Mouse (Mus musculus) olfactory bulb, adult 2 months (tissue): ENCODE measurements around the gene Dlgap1. TPM values are rescaled to one million over a fixed set of nuclear protein-coding genes. Genes with fewer than 3 reads are reported as not detected.
A peak's percentile ranks its signal among the peaks of the same experiment; 100 is the strongest.

Experiments
- H3K27ac ChIP-seq: fragments of 200-500 bp; 2 replicates; pipeline ENCODE4 v1.5.1; 2012; ENCODE audit warnings: low read depth, low read length; ENCODE audit not compliant: insufficient read depth
- H3K4me1 ChIP-seq: fragments of 200-500 bp; 2 replicates; pipeline ENCODE4 v1.6.1; 2012; ENCODE audit warnings: low read length; ENCODE audit not compliant: control insufficient read depth, insufficient read depth
- H3K4me3 ChIP-seq: fragments of 200-500 bp; 2 replicates; pipeline ENCODE4 v1.5.1; 2012; ENCODE audit warnings: mild to moderate bottlenecking, low read depth, low read length, moderate library complexity; ENCODE audit not compliant: insufficient read depth
- CTCF ChIP-seq: fragments of 200-500 bp; IDR thresholded peaks from 2 replicates; pipeline ENCODE4 v1.5.1; 2012; ENCODE audit warnings: low read depth, mild to moderate bottlenecking, low read length, moderate library complexity; ENCODE audit not compliant: insufficient read depth
- POLR2A ChIP-seq: fragments of 200-500 bp; IDR thresholded peaks from 2 replicates; pipeline ENCODE4 v1.6.1; 2012; ENCODE audit warnings: mild to moderate bottlenecking, low read depth, low read length, moderate library complexity; ENCODE audit not compliant: insufficient read depth
- WGBS: fragments of 180-500 bp; shearing (Covaris S2); methylation state at CpG from one replicate; pipeline ENCODE4 v1.1.7; 2018; 5-methylcytosine and 5-hydroxymethylcytosine counted together
- polyA plus RNA-seq: library from polyadenylated mRNA; stranded (reverse); fragments of >200 nt; gene quantifications from 2 replicates; pipeline ENCODE4 v1.2.4, GENCODE M21; 2012; ENCODE audit warnings: low replicate concordance; ENCODE audit not compliant: missing spikeins, insufficient read depth, insufficient read length

Dlgap1 gene
- polyA plus RNA-seq, 1 experiment = 117 TPM

DNA sequence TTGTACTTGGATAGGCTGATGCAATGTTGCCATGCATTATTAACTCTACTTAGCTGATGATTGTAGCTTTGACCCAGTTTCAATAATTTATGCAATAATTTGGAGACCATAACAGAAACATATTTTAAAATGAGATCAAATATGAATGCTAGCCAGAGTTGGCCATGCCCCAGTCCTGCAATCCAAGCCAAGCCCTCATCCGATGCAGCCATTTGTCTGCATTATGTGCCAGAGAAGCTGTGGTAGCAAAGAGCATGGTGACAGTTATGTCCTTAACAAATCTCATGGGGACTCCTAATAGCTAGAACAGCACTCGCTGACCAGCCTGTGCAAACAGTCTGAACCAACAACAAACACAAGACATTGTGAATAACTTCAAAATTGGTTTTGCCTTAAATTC is 303.3 kb downstream of the Dlgap1 start:
- WGBS = 70% methylated on average over 2 of the region's 2 CpGs
- H3K4me3 ChIP-seq = no peak overlapping the region
- TF ChIP-seq POLR2A = no peak
- TF ChIP-seq CTCF = no peak

DNA sequence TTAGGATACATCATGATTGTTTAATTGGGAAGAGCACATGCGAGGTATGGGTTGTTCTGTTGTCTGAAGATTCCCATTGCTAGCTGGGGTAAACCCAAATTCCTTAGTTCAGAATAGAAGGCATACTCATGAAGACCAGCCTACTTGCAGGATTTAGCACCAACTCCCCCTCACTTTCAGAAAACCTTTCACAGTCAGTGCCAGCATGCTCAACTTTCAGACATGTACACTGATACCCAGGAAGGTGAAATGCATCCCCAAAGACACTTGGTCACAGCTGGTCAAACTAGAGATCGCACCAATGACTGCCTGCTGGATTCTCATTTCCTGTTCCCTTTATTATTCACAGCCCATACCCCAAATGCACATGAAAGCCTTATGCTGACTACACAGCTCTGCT is 318.8 kb downstream of the Dlgap1 start:
- H3K27ac ChIP-seq = no peak overlapping the region
- WGBS = 92% methylated on average over 2 of the region's 2 CpGs
- TF ChIP-seq POLR2A (no peak), CTCF (no peak)
- H3K4me1 ChIP-seq = no peaks in the 10 kb centered on the region
- no peak overlapping the region for H3K4me3 ChIP-seq

More for the DNA sequence above, 303.3 kb downstream of the Dlgap1 start:
- Histone ChIP-seq H3K27ac (no peak overlapping the region), H3K4me1 (no peaks in the 10 kb centered on the region)

DNA sequence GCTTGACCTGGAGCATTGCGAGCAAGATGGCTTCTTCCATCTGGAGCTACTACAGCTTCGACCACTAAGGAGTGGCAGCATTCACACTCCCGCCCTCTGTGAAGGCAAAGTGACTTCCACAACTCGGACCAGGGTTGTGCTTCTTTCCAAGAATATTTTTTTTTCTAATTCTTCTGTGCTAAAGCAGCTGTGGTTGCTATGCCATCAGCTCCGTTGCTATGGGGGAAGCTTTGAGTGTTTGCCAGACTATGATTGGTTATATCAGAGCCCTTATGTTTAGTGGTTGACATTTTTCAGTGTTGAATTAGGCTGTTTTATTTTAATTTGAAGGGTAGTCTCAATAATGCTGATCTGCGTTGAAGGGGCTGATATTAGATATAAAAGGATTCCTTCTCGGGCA is 325.2 kb downstream of the Dlgap1 start:
- TF ChIP-seq CTCF (no peak), POLR2A (no peak)
- Histone ChIP-seq H3K4me3 (no peak overlapping the region), H3K4me1 (peaks cover 2% of the 10 kb centered on the region), H3K27ac (peak overlapping the region; percentile 64; the same call in 1 of the 2 replicates)
- 45% methylated on average over 7 of the region's 7 CpGs for WGBS

DNA sequence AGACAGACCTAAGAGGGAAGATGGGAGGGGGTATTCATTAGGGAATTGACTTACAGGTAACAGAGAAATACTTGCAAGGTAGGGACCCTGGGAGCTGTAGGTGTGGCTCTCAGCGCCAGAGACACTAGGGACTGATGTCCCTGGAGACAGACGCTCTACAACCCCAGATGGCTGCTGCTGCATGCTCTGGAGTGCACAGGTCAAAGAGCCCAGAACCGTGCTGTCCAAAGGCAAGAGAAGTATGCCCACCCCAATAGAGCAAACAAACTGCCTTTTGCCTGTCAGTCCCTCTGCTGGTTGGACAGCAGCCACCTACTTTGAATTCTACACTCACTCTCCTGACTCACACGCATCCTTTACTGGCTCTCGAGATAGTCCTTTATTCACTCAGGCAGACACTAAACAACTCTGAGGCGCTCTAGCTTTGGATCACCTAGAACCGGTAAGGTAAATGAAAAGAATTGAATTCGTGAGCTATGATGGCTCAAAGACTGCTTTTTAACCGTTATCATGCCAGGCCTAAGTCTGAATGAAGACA is 333.1 kb downstream of the Dlgap1 start:
- Histone ChIP-seq H3K27ac (no peak overlapping the region), H3K4me3 (no peak overlapping the region), H3K4me1 (peaks cover 4% of the 10 kb centered on the region)
- TF ChIP-seq CTCF (no peak), POLR2A (no peak)
- 59% methylated on average over 9 of the region's 9 CpGs for WGBS

DNA sequence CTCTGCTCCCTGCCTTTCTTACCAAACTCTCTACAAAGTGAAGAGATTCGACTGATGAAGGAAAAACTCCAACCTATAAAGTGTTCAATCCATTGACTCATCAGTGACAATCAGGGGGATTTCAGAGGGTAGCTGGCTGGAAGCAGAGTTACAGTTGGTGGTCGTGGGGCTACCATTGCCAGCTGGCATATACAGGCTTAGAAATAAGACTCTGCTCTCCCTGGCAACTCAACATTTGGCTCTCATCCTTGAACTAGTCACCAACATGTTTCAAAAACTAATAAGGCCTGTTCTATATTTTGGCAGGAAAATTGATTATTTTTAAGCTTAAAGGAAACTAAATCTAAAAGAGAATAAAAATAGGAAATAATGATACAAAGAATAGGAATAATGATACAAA is 333.8 kb downstream of the Dlgap1 start:
- peaks cover 5% of the 10 kb centered on the region for H3K4me1 ChIP-seq
- WGBS = 52% methylated on average over 2 of the region's 2 CpGs
- H3K27ac ChIP-seq = no peak overlapping the region
- no peak for TF ChIP-seq CTCF
- TF ChIP-seq POLR2A = no peak
- H3K4me3 ChIP-seq = no peak overlapping the region

DNA sequence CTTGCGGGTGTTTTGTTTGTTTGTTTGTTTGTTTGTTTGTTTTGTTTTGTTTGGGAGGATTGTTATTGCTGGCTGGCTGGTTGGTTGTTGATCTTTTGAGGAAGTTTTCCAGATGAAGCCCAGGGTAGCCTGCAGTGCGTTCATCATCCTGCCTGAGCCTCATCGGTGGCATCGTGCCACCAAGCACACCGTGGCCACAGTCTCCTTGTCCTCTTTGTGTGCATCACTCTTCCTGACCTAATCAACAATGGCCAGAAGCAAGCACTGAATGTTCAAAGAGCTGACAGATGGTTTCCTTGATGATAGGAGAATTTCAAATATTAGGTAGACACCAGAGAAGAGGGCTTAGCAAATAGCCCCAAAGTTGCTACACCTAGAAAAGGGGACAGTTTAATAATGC is 336.1 kb downstream of the Dlgap1 start:
- TF ChIP-seq POLR2A (no peak), CTCF (no peak)
- Histone ChIP-seq H3K4me1 (peaks cover 13% of the 10 kb centered on the region), H3K27ac (no peak overlapping the region; the same call in 1 of the 2 replicates), H3K4me3 (no peak overlapping the region)
- 71% methylated on average over 5 of the region's 5 CpGs for WGBS

DNA sequence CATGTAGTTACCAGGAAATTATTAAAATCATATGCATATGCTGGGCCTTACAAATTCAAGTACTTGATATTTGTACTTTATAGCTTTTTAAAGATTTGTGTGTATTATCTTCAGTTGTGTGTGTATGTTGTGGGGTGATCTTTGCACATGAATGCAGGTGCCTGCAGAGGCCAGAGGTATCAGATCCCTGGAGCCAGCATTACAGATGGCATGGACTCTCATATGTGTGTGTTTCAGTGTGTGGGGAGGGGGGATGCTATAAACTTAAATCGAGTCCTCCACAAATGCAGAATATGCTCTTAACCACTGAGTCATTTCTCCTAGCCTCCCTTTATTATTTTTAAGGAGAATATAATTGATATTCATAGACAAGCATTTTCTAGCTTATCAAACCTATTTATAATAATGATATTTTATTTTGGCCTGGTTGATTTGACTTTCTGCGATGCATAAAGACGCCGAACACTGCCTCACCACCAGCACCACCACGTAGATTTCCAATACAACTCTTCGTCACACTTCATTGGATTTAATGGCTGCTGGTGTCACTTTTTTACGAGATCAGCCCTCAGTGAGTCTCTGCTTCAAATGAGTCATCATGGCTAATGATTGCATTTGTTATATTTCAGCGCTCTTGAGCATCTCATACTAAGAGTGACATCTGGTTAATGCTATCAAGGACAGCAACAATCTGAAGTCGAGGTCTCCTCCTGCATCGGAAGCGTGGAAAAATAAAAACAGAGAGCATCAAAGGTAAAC is 338.7 kb downstream of the Dlgap1 start:
- 54% methylated on average over 11 of the region's 11 CpGs for WGBS
- Histone ChIP-seq H3K4me3 (no peak overlapping the region), H3K27ac (peak overlapping the region; percentile 56), H3K4me1 (peaks cover 13% of the 10 kb centered on the region)
- TF ChIP-seq CTCF (no peak), POLR2A (no peak)

DNA sequence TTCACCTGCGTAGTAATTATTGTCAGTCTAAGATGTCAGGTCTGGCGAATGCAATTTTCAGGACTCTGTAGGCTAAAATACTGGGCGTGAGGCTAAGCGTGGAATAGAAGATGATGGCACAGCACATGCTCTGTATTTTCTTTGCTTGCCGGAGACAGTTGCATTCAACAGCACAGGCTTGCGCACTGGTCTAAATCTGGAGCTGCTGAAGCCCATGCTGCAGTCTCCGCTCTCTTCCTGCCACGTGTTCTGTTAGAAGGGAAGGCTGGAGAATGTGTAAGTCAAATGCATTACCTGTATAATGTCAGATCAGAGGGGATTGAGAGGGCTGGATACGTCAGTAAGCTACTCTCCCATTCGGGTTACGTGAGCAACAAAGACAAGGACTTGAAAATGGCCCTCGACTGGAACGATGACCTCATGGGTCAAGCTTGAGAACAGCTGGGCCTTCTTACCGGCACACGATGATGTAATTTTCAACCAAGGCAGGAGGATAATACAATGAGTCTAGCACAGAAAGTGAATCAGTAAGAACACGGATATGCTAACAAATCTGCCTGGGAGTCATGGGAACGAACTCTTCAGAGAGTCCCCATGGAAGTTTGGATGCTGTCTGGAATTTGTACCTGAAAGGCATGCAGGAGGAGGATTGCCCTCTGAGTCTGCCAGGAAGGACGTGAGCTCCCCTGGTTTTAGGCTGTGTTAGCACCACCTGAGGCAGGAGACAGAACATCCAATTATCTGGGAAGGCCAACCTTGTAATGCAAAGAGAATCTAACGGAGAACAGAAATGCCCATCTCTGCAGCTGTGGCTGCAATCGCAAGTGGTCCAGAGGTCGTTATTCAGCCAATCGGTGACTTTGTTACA is 339.7 kb downstream of the Dlgap1 start:
- no peak for TF ChIP-seq POLR2A
- no peak for TF ChIP-seq CTCF
- peaks cover 13% of the 10 kb centered on the region for H3K4me1 ChIP-seq
- no peak overlapping the region for H3K4me3 ChIP-seq
- peak overlapping the region; percentile 11; the same call in 1 of the 2 replicates for H3K27ac ChIP-seq
- 58% methylated on average over 22 of the region's 22 CpGs for WGBS

DNA sequence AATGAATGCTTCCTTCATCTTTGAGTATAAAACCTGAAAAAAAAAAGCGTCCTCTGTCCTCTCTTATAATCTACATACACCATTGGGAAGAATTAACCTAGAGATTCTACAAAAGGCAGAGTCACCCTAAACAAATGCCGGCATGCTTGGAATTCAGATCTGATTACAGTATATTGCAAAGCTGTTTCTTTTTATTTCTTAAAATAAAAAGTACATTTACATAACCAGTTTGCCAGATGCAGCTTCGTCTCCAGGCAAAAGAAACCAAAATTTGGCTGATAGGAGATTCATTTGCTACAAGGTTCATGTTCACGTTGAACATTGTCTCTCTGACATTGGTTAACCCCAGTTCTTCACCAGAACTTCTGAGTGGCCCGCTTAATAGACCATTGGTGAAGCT is 347.5 kb downstream of the Dlgap1 start:
- TF ChIP-seq POLR2A (no peak), CTCF (no peak)
- Histone ChIP-seq H3K4me1 (peaks cover 3% of the 10 kb centered on the region), H3K4me3 (no peak overlapping the region), H3K27ac (no peak overlapping the region)
- 64% methylated on average over 5 of the region's 5 CpGs for WGBS
